Mouse (Mus musculus) liver (tissue): ENCODE data around the gene Pcdh7.
"Not testable (repeated sequence)": the region's sequence is repeated elsewhere in the genome, so short reads cannot be mapped to it uniquely, and the experiment has no call there.

ENCODE experiments used
- DNase-seq: peaks from one replicate; pipeline ENCODE4 v3.0.0-alpha.2; 2020; ENCODE audit warnings: mixed read lengths

The Pcdh7 gene

GRCm38 (mm10) chr5:57717906-57718875 lies at the start of gene Pcdh7:
Gene Pcdh7 (plus strand): TSS chr5:57717967.
- DNase-seq: peak; percentile 59

- not testable (repeated sequence) for DNase-seq
These were observed 40.8 kb upstream of the Pcdh7 start for GRCm38 (mm10) chr5:57676970-57677369.

GRCm38 (mm10) chr5:57708396-57708795 lies 9.4 kb upstream of the Pcdh7 start:
- no peak for DNase-seq

GRCm38 (mm10) chr5:57713980-57714379 lies 3.8 kb upstream of the Pcdh7 start:
- DNase-seq: peak; percentile 19

- DNase-seq: peak; percentile 66
These were observed 2.9 kb upstream of the Pcdh7 start for GRCm38 (mm10) chr5:57714621-57715523.

- peak; percentile 81 for DNase-seq
These were observed 2.0 kb upstream of the Pcdh7 start for GRCm38 (mm10) chr5:57715524-57716400.

- DNase-seq: peak; percentile 22
These were observed 1.1 kb upstream of the Pcdh7 start for GRCm38 (mm10) chr5:57716421-57717237.

GRCm38 (mm10) chr5:57717238-57717905 lies 395 bp upstream of the Pcdh7 start:
- peak; percentile 64 for DNase-seq

- DNase-seq: peak; percentile 36
These were observed 1.3 kb downstream of the Pcdh7 start for GRCm38 (mm10) chr5:57718876-57719593.

- DNase-seq: peak; percentile 58
These were observed 1.9 kb downstream of the Pcdh7 start for GRCm38 (mm10) chr5:57719594-57720185.

- no peak for DNase-seq
These were observed 2.6 kb downstream of the Pcdh7 start for GRCm38 (mm10) chr5:57720206-57720880.

GRCm38 (mm10) chr5:57721148-57721712 lies 3.5 kb downstream of the Pcdh7 start:
- no peak for DNase-seq

GRCm38 (mm10) chr5:57721927-57722326 lies 4.2 kb downstream of the Pcdh7 start:
- DNase-seq: no peak

GRCm38 (mm10) chr5:57733451-57733850 lies 15.7 kb downstream of the Pcdh7 start:
- DNase-seq: no peak

- DNase-seq: no peak
These were observed 18.0 kb downstream of the Pcdh7 start for GRCm38 (mm10) chr5:57735723-57736122.

GRCm38 (mm10) chr5:57742924-57743323 lies 25.2 kb downstream of the Pcdh7 start:
- peak; percentile 41 for DNase-seq

GRCm38 (mm10) chr5:57743956-57744661 lies 26.3 kb downstream of the Pcdh7 start:
- DNase-seq: no peak

- DNase-seq: no peak
These were observed 28.1 kb downstream of the Pcdh7 start for GRCm38 (mm10) chr5:57745879-57746278.
